Mouse (Mus musculus) kidney, adult 2 months (tissue): ENCODE data around the gene Dchs2.

Source experiments
- CTCF ChIP-seq: fragments of 200-500 bp; conservative IDR thresholded peaks from 2 replicates; pipeline ENCODE4 v1.5.1; 2011; ENCODE audit warnings: low read depth, mild to moderate bottlenecking, control low read depth, low read length, moderate library complexity, mixed read lengths; ENCODE audit not compliant: insufficient read depth, insufficient read length
- POLR2A ChIP-seq: fragments of 200-500 bp; IDR thresholded peaks from one replicate; pipeline ENCODE4 v1.6.1; 2011; ENCODE audit warnings: low read depth, low read length, control low read depth

DNA sequence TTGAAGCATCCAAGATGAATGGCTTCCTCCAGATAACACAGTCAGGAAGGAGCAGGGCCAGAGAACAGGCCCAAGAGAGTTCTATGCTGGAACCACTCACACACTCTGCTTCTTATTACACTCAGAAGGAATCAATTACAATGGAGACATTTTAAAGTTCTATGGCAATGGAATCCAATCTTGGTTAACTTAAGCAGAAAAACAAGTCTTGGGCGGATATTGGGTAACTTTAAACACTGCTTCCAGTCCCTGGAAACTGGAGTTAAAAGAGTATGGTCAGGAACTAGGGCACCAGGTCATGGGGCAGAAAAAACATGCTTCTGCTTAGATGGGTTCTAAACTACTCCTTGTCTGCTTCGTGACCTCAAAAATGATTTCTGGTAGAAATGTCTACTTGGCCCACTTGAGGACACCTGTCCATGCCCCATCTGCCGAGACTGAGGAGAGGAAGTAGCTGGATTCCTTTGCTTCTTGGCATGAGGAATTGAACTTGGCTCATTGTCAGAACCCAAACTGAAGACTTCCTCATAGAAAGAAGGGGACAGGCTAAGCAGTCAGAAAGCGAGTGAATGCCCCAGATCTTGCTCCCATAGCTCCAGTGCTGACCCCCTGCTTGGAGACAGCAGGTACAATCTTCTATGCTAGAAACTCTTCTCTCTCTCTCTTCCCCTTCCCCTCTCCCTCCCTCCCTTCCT, 73.7 kb downstream of the Dchs2 start:
- TF ChIP-seq CTCF (no peak), POLR2A (no peak)
